Mouse (Mus musculus) forebrain, embryonic 10.5 days (tissue): ENCODE measurements around the gene Rhobtb3. TPM values are rescaled to one million over a fixed set of nuclear protein-coding genes. Genes with fewer than 3 reads are reported as not detected.

Experiments
- DNase-seq: peaks from one replicate; pipeline ENCODE4 v3.0.0-alpha.2; 2017; ENCODE audit warnings: low spot score; ENCODE audit errors: extremely low spot score
- H3K27ac ChIP-seq: fragments of 300-500 bp; sonication (generic); 2 replicates; pipeline ENCODE4 v1.5.1; 2016; ENCODE audit warnings: mild to moderate bottlenecking
- H3K27me3 ChIP-seq: fragments of 300-500 bp; sonication (generic); 2 replicates; pipeline ENCODE4 v1.6.1; 2016; ENCODE audit warnings: mild to moderate bottlenecking; ENCODE audit not compliant: poor library complexity, severe bottlenecking
- H3K36me3 ChIP-seq: fragments of 300-500 bp; sonication (generic); replicated peaks from 2 replicates; pipeline ENCODE4 v1.6.1; 2016; ENCODE audit warnings: mild to moderate bottlenecking, moderate library complexity
- H3K4me1 ChIP-seq: fragments of 300-500 bp; sonication (generic); 2 replicates; pipeline ENCODE4 v1.6.1; 2016
- H3K4me3 ChIP-seq: fragments of 300-500 bp; sonication (generic); 2 replicates; pipeline ENCODE4 v1.5.1; 2016; ENCODE audit warnings: mild to moderate bottlenecking, moderate library complexity
- H3K9me3 ChIP-seq: fragments of 300-500 bp; sonication (generic); 2 replicates; pipeline ENCODE4 v1.6.1; 2016; ENCODE audit warnings: mild to moderate bottlenecking, moderate library complexity
- WGBS: fragments of 180-500 bp; shearing (Covaris S2); methylation state at CpG from one replicate; pipeline ENCODE4 v1.1.7; 2016; 5-methylcytosine and 5-hydroxymethylcytosine counted together
- polyA plus RNA-seq: library from polyadenylated mRNA; unstranded; fragments of >200 nt; fragmentation: Nextera tagmentation; extraction: Ambion mirVana; gene quantifications from 2 replicates; pipeline ENCODE4 v1.2.1, GENCODE M21; 2016

Rhobtb3 gene
- polyA plus RNA-seq, 1 experiment from 2014 or later: 44.4 TPM

GRCm38 (mm10) chr13:75865486-75866184 is 78.1 kb downstream of the Rhobtb3 start:
- H3K4me1 ChIP-seq: no peaks in the 10 kb centered on the region
- H3K27ac ChIP-seq: no peak overlapping the region
- no peaks in the 10 kb centered on the region for H3K27me3 ChIP-seq
- H3K9me3 ChIP-seq: no peaks in the 10 kb centered on the region
- H3K36me3 ChIP-seq: peaks cover 52% of the 10 kb centered on the region
- no peak overlapping the region for H3K4me3 ChIP-seq
- DNase-seq: no peak

GRCm38 (mm10) chr13:75859264-75859844 is 84.4 kb downstream of the Rhobtb3 start:
- 69% methylated on average over 1 of the region's 1 CpGs for WGBS

GRCm38 (mm10) chr13:75853118-75853517 is 90.6 kb downstream of the Rhobtb3 start:
- 89% methylated on average over 3 of the region's 3 CpGs for WGBS
- no peak overlapping the region for H3K4me3 ChIP-seq
- H3K27me3 ChIP-seq: no peaks in the 10 kb centered on the region
- no peaks in the 10 kb centered on the region for H3K36me3 ChIP-seq
- H3K27ac ChIP-seq: no peak overlapping the region
- H3K9me3 ChIP-seq: peaks cover 5% of the 10 kb centered on the region; the same call in 1 of the 2 replicates
- H3K4me1 ChIP-seq: no peaks in the 10 kb centered on the region
- DNase-seq: no peak

More at GRCm38 (mm10) chr13:75859264-75859844, 84.4 kb downstream of the Rhobtb3 start:
- Histone ChIP-seq H3K9me3 (peaks cover 5% of the 10 kb centered on the region; the same call in 1 of the 2 replicates), H3K4me3 (no peak overlapping the region), H3K4me1 (no peaks in the 10 kb centered on the region), H3K27me3 (no peaks in the 10 kb centered on the region), H3K36me3 (0 out of 2 replicates have a peak, but pooled peaks cover 4% of the 10 kb centered on the region), H3K27ac (no peak overlapping the region)
- DNase-seq: no peak

GRCm38 (mm10) chr13:75852027-75852426 is 91.7 kb downstream of the Rhobtb3 start:
- no peaks in the 10 kb centered on the region for H3K27me3 ChIP-seq
- H3K9me3 ChIP-seq: peaks cover 5% of the 10 kb centered on the region; the same call in 1 of the 2 replicates
- no peak overlapping the region for H3K4me3 ChIP-seq
- no peak for DNase-seq
- no peaks in the 10 kb centered on the region for H3K4me1 ChIP-seq
- WGBS: 91% methylated on average over 4 of the region's 4 CpGs
- H3K36me3 ChIP-seq: no peaks in the 10 kb centered on the region
- no peak overlapping the region for H3K27ac ChIP-seq

GRCm38 (mm10) chr13:75847027-75847426 is 96.7 kb downstream of the Rhobtb3 start:
- Histone ChIP-seq H3K4me1 (peaks cover 10% of the 10 kb centered on the region), H3K27me3 (no peaks in the 10 kb centered on the region), H3K4me3 (no peak overlapping the region), H3K27ac (no peak overlapping the region), H3K9me3 (no peaks in the 10 kb centered on the region), H3K36me3 (no peaks in the 10 kb centered on the region)
- no peak for DNase-seq
- 87% methylated on average over 6 of the region's 6 CpGs for WGBS

- H3K4me1 ChIP-seq: peaks cover 24% of the 10 kb centered on the region
- H3K4me3 ChIP-seq: no peak overlapping the region
These were observed 98.1 kb downstream of the Rhobtb3 start for GRCm38 (mm10) chr13:75845519-75846166.

GRCm38 (mm10) chr13:75844833-75845518 is 98.7 kb downstream of the Rhobtb3 start:
- H3K4me1 ChIP-seq: peaks cover 30% of the 10 kb centered on the region
- H3K27me3 ChIP-seq: no peaks in the 10 kb centered on the region
- H3K27ac ChIP-seq: no peak overlapping the region
- WGBS: 93% methylated on average over 2 of the region's 2 CpGs
- no peak overlapping the region for H3K4me3 ChIP-seq
- no peaks in the 10 kb centered on the region for H3K9me3 ChIP-seq
- H3K36me3 ChIP-seq: no peaks in the 10 kb centered on the region
- DNase-seq: no peak

More at GRCm38 (mm10) chr13:75845519-75846166, 98.1 kb downstream of the Rhobtb3 start:
- no peaks in the 10 kb centered on the region for H3K36me3 ChIP-seq
- no peak for DNase-seq
- WGBS: 75% methylated on average over 4 of the region's 4 CpGs
- no peak overlapping the region for H3K27ac ChIP-seq
- H3K9me3 ChIP-seq: no peaks in the 10 kb centered on the region
- no peaks in the 10 kb centered on the region for H3K27me3 ChIP-seq

- Histone ChIP-seq H3K36me3 (no peaks in the 10 kb centered on the region), H3K4me3 (no peak overlapping the region), H3K4me1 (peaks cover 39% of the 10 kb centered on the region), H3K27me3 (no peaks in the 10 kb centered on the region), H3K27ac (no peak overlapping the region), H3K9me3 (no peaks in the 10 kb centered on the region)
- 88% methylated on average over 8 of the region's 8 CpGs for WGBS
- no peak for DNase-seq
These were observed 99.6 kb downstream of the Rhobtb3 start for GRCm38 (mm10) chr13:75843993-75844683.

- no peaks in the 10 kb centered on the region for H3K27me3 ChIP-seq
- 89% methylated on average over 5 of the region's 5 CpGs for WGBS
- H3K9me3 ChIP-seq: no peaks in the 10 kb centered on the region
- DNase-seq: no peak
- H3K36me3 ChIP-seq: no peaks in the 10 kb centered on the region
- H3K4me3 ChIP-seq: no peak overlapping the region
- peaks cover 42% of the 10 kb centered on the region for H3K4me1 ChIP-seq
- no peak overlapping the region for H3K27ac ChIP-seq
These were observed 100.4 kb downstream of the Rhobtb3 start for GRCm38 (mm10) chr13:75843331-75843730.

GRCm38 (mm10) chr13:75841950-75842349 is 101.8 kb downstream of the Rhobtb3 start:
- Histone ChIP-seq H3K36me3 (no peaks in the 10 kb centered on the region), H3K4me1 (peaks cover 42% of the 10 kb centered on the region), H3K9me3 (no peaks in the 10 kb centered on the region), H3K4me3 (no peak overlapping the region), H3K27me3 (no peaks in the 10 kb centered on the region), H3K27ac (no peak overlapping the region)
- DNase-seq: no peak
- 77% methylated on average over 3 of the region's 3 CpGs for WGBS

- Histone ChIP-seq H3K27me3 (no peaks in the 10 kb centered on the region), H3K4me1 (peaks cover 42% of the 10 kb centered on the region), H3K36me3 (no peaks in the 10 kb centered on the region), H3K4me3 (peak overlapping the region; percentile 49), H3K27ac (peak overlapping the region; percentile 70; the same call in 1 of the 2 replicates), H3K9me3 (no peaks in the 10 kb centered on the region)
- no peak for DNase-seq
- WGBS: 62% methylated on average over 6 of the region's 6 CpGs
These were observed 102.9 kb downstream of the Rhobtb3 start for GRCm38 (mm10) chr13:75840752-75841285.
